Mouse (Mus musculus) urinary bladder, postnatal 4 days (tissue): ENCODE data around the gene Gm42906.

Experiments
- DNase-seq, 2 experiments: peaks; one replicate each; pipeline ENCODE4 v3.0.0; 2021 to 2022; ENCODE audit warnings: low spot score in 2 of 2

Gm42906 gene

GRCm38 (mm10) chr5:151109822-151110221, 318.1 kb downstream of the Gm42906 start:
- no peak for DNase-seq

- no peak for DNase-seq
These were observed 319.0 kb downstream of the Gm42906 start for GRCm38 (mm10) chr5:151108955-151109354.

GRCm38 (mm10) chr5:151108291-151108897, 319.6 kb downstream of the Gm42906 start:
- DNase-seq = no peak

- no peak for DNase-seq
These were observed 321.1 kb downstream of the Gm42906 start for GRCm38 (mm10) chr5:151106841-151107240.

- DNase-seq = no peak
These were observed 322.6 kb downstream of the Gm42906 start for GRCm38 (mm10) chr5:151105054-151105971.

GRCm38 (mm10) chr5:151104354-151105053, 323.5 kb downstream of the Gm42906 start:
- DNase-seq = no peak

GRCm38 (mm10) chr5:151103284-151103683, 324.7 kb downstream of the Gm42906 start:
- no peak for DNase-seq

GRCm38 (mm10) chr5:151102262-151102661, 325.7 kb downstream of the Gm42906 start:
- no peak for DNase-seq

GRCm38 (mm10) chr5:151096012-151096411, 332.0 kb downstream of the Gm42906 start:
- DNase-seq = no peak

- DNase-seq = no peak
These were observed 334.9 kb downstream of the Gm42906 start for GRCm38 (mm10) chr5:151092886-151093665.

- DNase-seq = no peak
These were observed 337.0 kb downstream of the Gm42906 start for GRCm38 (mm10) chr5:151090996-151091395.

GRCm38 (mm10) chr5:151089201-151089600, 338.8 kb downstream of the Gm42906 start:
- DNase-seq = no peak

- no peak for DNase-seq
These were observed 341.3 kb downstream of the Gm42906 start for GRCm38 (mm10) chr5:151086425-151087202.

GRCm38 (mm10) chr5:151085749-151086148, 342.2 kb downstream of the Gm42906 start:
- peak in 1 of 2 experiments; percentile 43 for DNase-seq

- DNase-seq = peak in 1 of 2 experiments; percentile 8
These were observed 347.7 kb downstream of the Gm42906 start for GRCm38 (mm10) chr5:151080276-151080675.

- DNase-seq = no peak
These were observed 350.0 kb downstream of the Gm42906 start for GRCm38 (mm10) chr5:151077953-151078352.

- no peak for DNase-seq
These were observed 351.0 kb downstream of the Gm42906 start for GRCm38 (mm10) chr5:151076917-151077316.

GRCm38 (mm10) chr5:151074282-151074681, 353.7 kb downstream of the Gm42906 start:
- DNase-seq = no peak

- DNase-seq = no peak
These were observed 356.5 kb downstream of the Gm42906 start for GRCm38 (mm10) chr5:151071430-151071829.

- no peak for DNase-seq
These were observed 357.1 kb downstream of the Gm42906 start for GRCm38 (mm10) chr5:151070896-151071295.

GRCm38 (mm10) chr5:151069569-151069968, 358.4 kb downstream of the Gm42906 start:
- DNase-seq = no peak
